Mouse (Mus musculus) midbrain, embryonic 10.5 days (tissue): ENCODE results near the gene Synpo2. TPM values are rescaled to one million over a fixed set of nuclear protein-coding genes. Genes with fewer than 3 reads are reported as not detected.

Experiments used
- DNase-seq: peaks from one replicate; pipeline ENCODE4 v3.0.0-alpha.2; 2017; ENCODE audit warnings: low spot score
- H3K27ac ChIP-seq: fragments of 300-500 bp; sonication (generic); replicated peaks from 2 replicates; pipeline ENCODE4 v1.5.1; 2016; ENCODE audit warnings: mild to moderate bottlenecking
- H3K27me3 ChIP-seq: fragments of 300-500 bp; sonication (generic); 2 replicates; pipeline ENCODE4 v1.6.1; 2016; ENCODE audit warnings: low read depth, mild to moderate bottlenecking; ENCODE audit not compliant: poor library complexity, severe bottlenecking
- H3K36me3 ChIP-seq: fragments of 300-500 bp; sonication (generic); 2 replicates; pipeline ENCODE4 v1.6.1; 2016; ENCODE audit warnings: mild to moderate bottlenecking, moderate library complexity
- H3K4me1 ChIP-seq: fragments of 300-500 bp; sonication (generic); 2 replicates; pipeline ENCODE4 v1.6.1; 2016
- H3K4me3 ChIP-seq: fragments of 300-500 bp; sonication (generic); 2 replicates; pipeline ENCODE4 v1.5.1; 2016; ENCODE audit warnings: mild to moderate bottlenecking, moderate library complexity
- H3K9me3 ChIP-seq: fragments of 300-500 bp; sonication (generic); replicated peaks from 2 replicates; pipeline ENCODE4 v1.6.1; 2016; ENCODE audit warnings: mild to moderate bottlenecking
- WGBS: fragments of 180-500 bp; shearing (Covaris S2); methylation state at CpG from one replicate; pipeline ENCODE4 v1.1.7; 2016; 5-methylcytosine and 5-hydroxymethylcytosine counted together
- polyA plus RNA-seq: library from polyadenylated mRNA; unstranded; fragments of >200 nt; fragmentation: Nextera tagmentation; extraction: Ambion mirVana; gene quantifications from 2 replicates; pipeline ENCODE4 v1.2.1, GENCODE M21; 2016

Gene Synpo2
- polyA plus RNA-seq, 1 experiment from 2014 or later, result 3.3 TPM

DNA sequence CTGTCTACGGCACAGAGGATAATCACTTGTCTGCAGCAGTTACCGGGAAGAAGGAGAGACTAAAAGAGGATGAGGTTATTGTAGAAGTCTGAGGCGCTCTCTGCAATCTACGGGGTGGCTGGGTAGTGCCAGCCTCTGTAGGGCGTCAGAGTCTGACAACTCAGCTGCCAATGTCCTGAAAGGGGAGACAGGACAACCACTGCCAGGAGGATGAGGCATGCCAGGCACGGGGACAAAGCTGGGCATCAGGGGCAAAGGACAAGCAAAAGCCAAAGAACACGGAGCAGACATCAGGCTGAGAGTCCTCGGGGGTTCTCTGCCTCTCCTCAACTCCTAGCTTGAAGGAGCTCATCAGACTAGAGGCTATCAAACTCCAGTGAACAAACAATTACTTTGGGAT is 82.6 kb downstream of the Synpo2 start:
- Histone ChIP-seq H3K36me3 (no peaks in the 10 kb centered on the region), H3K27me3 (no peaks in the 10 kb centered on the region), H3K4me3 (no peak overlapping the region), H3K4me1 (no peaks in the 10 kb centered on the region), H3K27ac (no peak overlapping the region), H3K9me3 (no peaks in the 10 kb centered on the region)
- WGBS, result 93% methylated on average over 8 of the region's 8 CpGs
- DNase-seq, result no peak

DNA sequence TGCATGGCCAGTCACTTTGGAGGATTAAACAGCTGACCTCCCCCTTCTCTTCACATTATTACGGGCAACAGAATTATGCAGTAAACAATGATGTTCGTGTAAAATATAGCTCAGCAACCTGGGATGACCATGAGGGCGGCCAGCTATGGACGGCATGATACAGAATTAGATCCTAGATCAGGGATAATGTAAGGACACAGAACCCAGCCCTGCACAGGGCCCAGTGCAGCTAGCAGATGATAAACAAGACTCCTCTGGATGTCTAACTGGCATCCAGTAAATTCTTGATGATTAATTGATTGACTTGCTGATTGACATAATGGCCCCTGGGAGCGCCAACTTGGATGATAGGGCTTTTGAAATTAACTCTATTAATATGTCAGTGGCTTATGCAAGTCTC is 83.0 kb downstream of the Synpo2 start:
- Histone ChIP-seq H3K4me3 (no peak overlapping the region), H3K27ac (no peak overlapping the region), H3K27me3 (no peaks in the 10 kb centered on the region), H3K36me3 (no peaks in the 10 kb centered on the region), H3K4me1 (no peaks in the 10 kb centered on the region), H3K9me3 (no peaks in the 10 kb centered on the region)
- DNase-seq, result no peak
- WGBS, result 90% methylated on average over 5 of the region's 5 CpGs

DNA sequence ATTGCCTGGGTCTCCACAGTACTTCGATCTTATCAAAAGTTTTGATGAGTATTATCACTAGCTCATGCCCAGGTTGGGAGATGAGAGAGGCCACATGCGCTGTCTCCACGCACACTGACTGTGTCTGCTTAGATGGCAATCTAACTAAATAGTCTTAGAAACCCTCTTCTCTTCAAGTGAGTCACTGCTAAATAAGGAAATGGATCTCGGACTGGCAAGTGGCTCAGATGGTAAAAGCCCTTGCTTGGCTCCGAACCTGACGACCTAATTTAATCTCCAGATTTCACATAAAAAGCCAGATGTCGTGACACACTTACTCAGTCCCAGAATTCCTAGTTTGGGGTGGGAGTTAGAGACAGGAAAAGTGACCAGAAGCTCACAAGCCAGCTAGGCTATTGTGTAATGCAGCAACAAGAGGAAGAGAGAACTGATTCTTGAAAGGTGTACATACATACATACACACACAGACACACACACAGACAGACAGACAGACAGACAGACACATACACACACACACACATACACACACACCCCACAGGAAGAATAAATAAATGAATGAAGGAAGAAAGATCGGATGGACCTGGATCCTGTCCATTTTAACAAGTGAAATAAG is 85.3 kb downstream of the Synpo2 start:
- 85% methylated on average over 8 of the region's 8 CpGs for WGBS
- Histone ChIP-seq H3K4me3 (no peak overlapping the region), H3K9me3 (no peaks in the 10 kb centered on the region), H3K4me1 (no peaks in the 10 kb centered on the region), H3K27me3 (no peaks in the 10 kb centered on the region), H3K36me3 (no peaks in the 10 kb centered on the region), H3K27ac (no peak overlapping the region)
- DNase-seq, result no peak

DNA sequence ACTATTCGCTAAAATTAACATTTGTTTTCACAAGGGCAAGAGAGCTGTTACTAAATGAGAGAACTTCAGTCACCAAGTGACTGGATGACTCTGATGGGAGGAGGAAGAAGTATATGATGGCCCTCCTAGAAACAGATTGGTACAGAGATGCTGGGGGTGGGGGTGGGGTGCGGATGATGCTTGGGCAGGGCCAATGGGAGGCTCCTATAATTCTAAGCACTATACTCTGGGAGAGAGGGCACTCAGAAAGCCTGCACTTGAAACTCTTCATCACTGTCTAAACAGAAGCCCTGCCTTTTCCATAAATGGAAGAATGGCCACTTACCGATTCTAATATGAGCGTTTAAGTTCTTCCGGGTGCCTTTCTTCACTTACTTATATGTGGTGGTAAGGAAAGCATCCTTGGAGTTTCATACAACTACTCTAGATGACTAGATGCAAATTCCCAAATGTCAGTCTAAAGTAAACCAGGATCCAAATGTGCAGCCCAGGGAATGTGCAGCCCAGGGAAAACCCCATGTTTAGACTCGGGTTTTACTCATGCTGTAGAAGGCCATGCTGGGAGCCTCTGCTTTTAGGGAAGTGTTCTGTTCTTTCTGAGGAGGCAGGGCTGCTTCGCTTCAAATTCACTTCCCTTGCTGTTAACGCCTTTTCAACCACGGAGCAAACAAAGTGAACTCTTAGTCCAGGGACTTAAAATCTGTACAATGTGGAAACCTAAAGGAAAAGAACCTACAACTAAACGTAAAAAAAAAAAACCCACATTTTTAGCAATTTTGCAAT is 86.4 kb downstream of the Synpo2 start:
- Histone ChIP-seq H3K4me3 (no peak overlapping the region), H3K9me3 (no peaks in the 10 kb centered on the region), H3K27ac (no peak overlapping the region), H3K27me3 (no peaks in the 10 kb centered on the region), H3K4me1 (no peaks in the 10 kb centered on the region), H3K36me3 (no peaks in the 10 kb centered on the region)
- WGBS, result 79% methylated on average over 10 of the region's 10 CpGs
- no peak for DNase-seq

DNA sequence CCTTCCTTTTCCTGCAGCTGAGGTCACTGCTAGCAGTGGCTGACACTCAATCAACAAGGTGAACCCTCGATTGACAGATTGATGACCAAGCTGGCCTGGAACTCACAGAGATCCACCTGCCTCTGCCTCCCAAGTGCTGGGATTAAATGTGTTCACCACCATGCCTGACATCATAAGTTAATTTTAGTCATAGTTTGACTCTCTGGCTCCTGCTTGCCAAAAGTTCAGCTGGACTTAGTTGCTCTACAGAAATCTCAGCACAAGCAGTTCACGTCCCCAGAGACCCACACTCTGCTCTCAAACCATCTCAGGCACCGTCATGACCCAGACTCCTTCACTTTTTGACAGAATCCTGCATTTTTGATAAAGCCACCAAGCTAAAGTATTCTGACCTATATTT is 87.3 kb downstream of the Synpo2 start:
- Histone ChIP-seq H3K27ac (no peak overlapping the region), H3K36me3 (no peaks in the 10 kb centered on the region), H3K27me3 (no peaks in the 10 kb centered on the region), H3K9me3 (no peaks in the 10 kb centered on the region), H3K4me1 (no peaks in the 10 kb centered on the region), H3K4me3 (no peak overlapping the region)
- 84% methylated on average over 3 of the region's 3 CpGs for WGBS
- no peak for DNase-seq

DNA sequence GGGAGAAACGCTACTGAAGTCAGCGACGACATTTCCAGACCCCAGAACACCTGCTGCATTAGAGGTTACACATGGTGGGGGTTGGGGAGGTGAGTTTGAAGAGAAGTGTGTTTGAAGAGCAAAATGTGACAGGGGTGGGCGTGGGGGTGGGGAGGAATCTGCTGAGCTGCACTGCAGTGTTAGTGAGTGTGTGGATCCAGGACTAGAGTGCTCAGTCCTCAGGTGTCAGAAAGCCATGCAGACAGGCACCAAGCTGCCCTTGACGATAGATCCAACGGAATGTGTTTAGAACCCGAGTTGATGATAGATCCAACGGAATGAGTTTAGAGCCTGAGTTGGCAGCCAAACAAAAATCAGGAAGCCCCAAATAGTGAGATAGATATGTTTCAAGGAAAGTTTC is 89.4 kb downstream of the Synpo2 start:
- no peak overlapping the region for H3K4me3 ChIP-seq
- H3K4me1 ChIP-seq, result peaks cover 4% of the 10 kb centered on the region
- WGBS, result 89% methylated on average over 8 of the region's 8 CpGs
- no peaks in the 10 kb centered on the region for H3K36me3 ChIP-seq
- no peak for DNase-seq
- H3K27me3 ChIP-seq, result no peaks in the 10 kb centered on the region
- no peak overlapping the region for H3K27ac ChIP-seq
- no peaks in the 10 kb centered on the region for H3K9me3 ChIP-seq

DNA sequence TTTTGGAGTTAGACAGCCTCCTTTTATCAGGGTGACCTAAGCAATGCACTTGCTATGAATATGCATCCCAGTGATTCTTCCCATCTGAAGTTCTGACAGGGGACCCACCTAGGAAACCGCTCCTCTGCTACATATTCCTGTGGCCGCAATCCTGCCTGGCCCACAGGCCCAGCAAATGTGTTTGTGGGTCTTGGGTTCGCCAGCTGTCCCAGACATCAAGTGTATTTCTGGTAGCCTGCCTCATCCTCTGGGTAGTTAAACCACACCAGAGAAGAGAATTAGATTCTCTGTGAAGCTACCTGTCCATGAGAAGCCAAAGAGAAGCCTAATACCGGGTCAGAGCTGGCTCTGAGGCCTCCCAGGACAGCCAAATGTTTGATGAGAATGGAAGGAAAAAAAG is 90.0 kb downstream of the Synpo2 start:
- Histone ChIP-seq H3K36me3 (no peaks in the 10 kb centered on the region), H3K4me3 (no peak overlapping the region), H3K9me3 (no peaks in the 10 kb centered on the region), H3K4me1 (peaks cover 4% of the 10 kb centered on the region), H3K27ac (no peak overlapping the region), H3K27me3 (no peaks in the 10 kb centered on the region)
- DNase-seq, result no peak
- 88% methylated on average over 4 of the region's 4 CpGs for WGBS

DNA sequence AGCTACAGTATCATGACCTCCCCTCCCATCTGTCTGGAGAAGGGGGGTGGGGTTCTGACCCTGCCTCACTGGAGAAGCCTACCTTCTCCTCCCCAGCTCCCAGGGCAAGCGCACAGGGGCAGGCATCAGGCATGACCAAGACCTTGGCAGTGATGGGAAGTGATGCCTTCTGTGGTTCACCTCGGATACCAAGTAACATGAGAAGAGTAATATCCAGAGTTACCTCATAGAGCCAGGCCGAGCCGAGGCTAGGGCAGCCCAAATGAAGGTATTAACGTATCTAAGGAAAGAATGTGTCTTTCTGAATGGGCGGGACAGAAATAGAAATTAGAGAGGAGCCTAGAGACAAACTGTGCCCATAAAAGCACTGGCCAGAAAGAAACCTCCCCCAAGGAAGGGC is 92.5 kb downstream of the Synpo2 start:
- H3K27me3 ChIP-seq, result no peaks in the 10 kb centered on the region
- no peak for DNase-seq
- H3K9me3 ChIP-seq, result no peaks in the 10 kb centered on the region
- no peak overlapping the region for H3K27ac ChIP-seq
- WGBS, result 91% methylated on average over 6 of the region's 6 CpGs
- no peak overlapping the region for H3K4me3 ChIP-seq
- H3K4me1 ChIP-seq, result peaks cover 4% of the 10 kb centered on the region
- no peaks in the 10 kb centered on the region for H3K36me3 ChIP-seq

DNA sequence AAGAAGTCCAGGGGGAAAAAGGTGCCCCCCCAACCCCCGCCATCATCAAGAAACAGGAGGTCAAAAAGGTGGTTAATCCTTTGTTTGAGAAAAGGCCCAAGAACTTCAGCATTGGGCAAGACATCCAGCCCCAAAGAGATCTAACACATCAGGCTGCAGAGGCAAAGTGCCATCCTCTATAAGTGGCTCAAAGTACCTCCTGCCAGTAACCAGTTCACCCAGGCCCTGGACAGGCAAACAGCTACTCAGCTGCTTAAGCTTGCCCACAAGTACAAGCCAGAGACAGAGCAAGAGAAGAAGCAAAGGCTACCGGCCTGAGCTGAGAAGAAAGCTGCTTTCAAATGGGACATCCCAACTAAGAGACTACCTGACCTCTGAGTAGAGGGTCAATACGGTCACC is 93.7 kb downstream of the Synpo2 start:
- Histone ChIP-seq H3K27me3 (no peaks in the 10 kb centered on the region), H3K9me3 (no peaks in the 10 kb centered on the region), H3K27ac (no peak overlapping the region), H3K4me3 (no peak overlapping the region), H3K36me3 (no peaks in the 10 kb centered on the region), H3K4me1 (peaks cover 4% of the 10 kb centered on the region)
- no peak for DNase-seq
- 77% methylated on average over 3 of the region's 3 CpGs for WGBS

DNA sequence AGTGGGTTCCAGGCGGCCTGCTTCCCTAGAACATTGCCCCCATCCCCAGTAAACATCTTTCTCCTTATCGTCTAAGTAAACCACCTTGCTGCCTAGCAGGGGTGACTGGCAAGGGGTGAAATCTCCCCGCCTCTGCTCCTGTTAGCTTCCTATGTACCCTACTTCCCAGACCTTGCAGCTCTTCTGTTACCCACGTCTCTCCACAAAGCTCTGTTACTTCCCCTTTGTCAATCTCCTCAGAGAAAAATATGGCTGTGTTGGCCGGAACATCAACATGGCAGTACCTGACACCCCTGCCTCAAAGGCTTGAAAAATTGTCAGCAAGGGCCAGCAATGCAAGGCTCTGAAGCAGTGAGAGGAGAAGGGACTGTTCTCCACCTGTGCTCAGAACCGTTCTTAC is 94.9 kb downstream of the Synpo2 start:
- Histone ChIP-seq H3K27me3 (no peaks in the 10 kb centered on the region), H3K9me3 (no peaks in the 10 kb centered on the region), H3K27ac (no peak overlapping the region), H3K4me1 (peaks cover 4% of the 10 kb centered on the region), H3K36me3 (no peaks in the 10 kb centered on the region), H3K4me3 (no peak overlapping the region)
- no peak for DNase-seq
- 84% methylated on average over 6 of the region's 6 CpGs for WGBS

DNA sequence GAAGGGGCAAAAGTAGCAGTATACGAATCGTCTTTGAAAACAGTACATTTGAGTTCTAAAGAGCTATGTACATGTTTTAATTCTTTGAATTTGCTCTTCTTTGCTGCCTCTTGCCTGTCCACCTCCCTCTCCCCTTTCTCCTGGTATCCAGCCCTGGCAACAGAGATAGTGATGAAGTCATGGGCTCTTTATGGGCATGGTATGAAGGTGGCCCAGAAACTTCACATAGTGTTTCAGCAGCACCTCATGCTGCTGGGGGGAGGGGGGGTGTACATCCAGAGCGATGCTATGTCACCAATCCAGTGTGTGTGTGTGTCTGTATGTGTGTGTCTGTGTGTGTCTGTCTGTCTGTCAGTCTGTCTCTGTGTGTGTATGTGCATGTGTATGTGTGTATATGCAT is 95.8 kb downstream of the Synpo2 start:
- H3K36me3 ChIP-seq, result no peaks in the 10 kb centered on the region
- H3K9me3 ChIP-seq, result no peaks in the 10 kb centered on the region
- no peak overlapping the region for H3K27ac ChIP-seq
- no peak for DNase-seq
- H3K4me1 ChIP-seq, result peaks cover 4% of the 10 kb centered on the region
- H3K27me3 ChIP-seq, result no peaks in the 10 kb centered on the region
- 85% methylated on average over 3 of the region's 3 CpGs for WGBS
- no peak overlapping the region for H3K4me3 ChIP-seq

DNA sequence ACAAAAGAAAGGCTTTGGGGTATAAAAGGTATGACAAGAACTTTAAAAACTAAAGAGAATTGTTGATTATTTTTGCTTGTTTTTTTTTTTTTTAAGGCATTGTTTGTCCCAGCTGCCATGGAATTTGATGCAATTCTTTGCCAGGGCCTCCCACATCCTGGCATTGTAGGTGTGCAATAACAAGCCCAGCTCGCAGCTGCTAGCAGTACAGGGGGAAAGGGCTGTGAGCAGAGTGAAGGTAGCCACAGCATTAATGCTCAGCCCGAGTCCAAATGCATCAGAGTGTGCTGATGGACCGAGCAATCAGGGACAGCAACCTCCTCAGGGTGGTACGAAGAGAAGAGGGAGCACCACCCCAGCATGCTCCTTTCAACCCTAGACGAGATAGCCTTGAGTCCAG is 96.3 kb downstream of the Synpo2 start:
- Histone ChIP-seq H3K36me3 (no peaks in the 10 kb centered on the region), H3K27me3 (no peaks in the 10 kb centered on the region), H3K4me3 (no peak overlapping the region), H3K9me3 (no peaks in the 10 kb centered on the region), H3K4me1 (peaks cover 4% of the 10 kb centered on the region), H3K27ac (no peak overlapping the region)
- 74% methylated on average over 5 of the region's 5 CpGs for WGBS
- DNase-seq, result no peak

DNA sequence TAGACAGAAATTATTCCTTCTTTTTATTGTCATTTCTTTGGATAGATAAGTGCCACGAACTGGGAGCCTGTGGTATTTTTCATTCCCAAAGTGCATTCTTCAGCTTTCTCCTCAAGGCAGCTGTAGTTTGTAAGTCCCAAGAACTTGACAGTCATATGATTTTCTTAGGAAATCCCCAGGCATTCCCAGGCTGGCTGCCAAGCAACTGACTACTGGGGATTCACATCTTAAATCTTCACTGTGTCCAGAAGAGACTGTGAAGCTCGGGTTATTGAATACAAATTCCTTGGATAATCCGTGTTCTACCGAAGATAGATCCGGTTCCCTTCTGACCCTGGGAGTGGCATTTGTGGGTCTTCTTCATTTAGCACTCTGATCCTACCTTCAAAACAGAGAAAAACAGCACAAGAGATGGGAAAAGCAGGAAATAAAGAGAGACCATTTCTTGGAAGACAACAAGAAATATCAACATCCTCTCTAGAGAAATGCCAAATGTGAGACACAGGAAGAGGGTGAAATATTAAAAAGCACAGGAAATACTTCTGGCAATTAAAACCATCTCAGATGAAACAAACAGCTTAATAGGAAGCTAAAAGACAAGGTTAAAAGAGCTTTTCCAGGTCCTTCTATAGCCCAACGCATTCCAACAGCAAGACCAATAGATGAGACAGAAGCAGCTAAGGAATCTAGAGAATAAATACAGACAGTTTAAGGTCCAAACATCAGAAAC is 97.5 kb downstream of the Synpo2 start:
- Histone ChIP-seq H3K4me1 (peaks cover 4% of the 10 kb centered on the region), H3K4me3 (no peak overlapping the region), H3K27ac (no peak overlapping the region), H3K36me3 (no peaks in the 10 kb centered on the region), H3K9me3 (no peaks in the 10 kb centered on the region), H3K27me3 (no peaks in the 10 kb centered on the region)
- DNase-seq, result no peak
- 74% methylated on average over 6 of the region's 6 CpGs for WGBS
